35 mouse cellular contexts compared by ENCODE assay signal in the genomic region with DNA sequence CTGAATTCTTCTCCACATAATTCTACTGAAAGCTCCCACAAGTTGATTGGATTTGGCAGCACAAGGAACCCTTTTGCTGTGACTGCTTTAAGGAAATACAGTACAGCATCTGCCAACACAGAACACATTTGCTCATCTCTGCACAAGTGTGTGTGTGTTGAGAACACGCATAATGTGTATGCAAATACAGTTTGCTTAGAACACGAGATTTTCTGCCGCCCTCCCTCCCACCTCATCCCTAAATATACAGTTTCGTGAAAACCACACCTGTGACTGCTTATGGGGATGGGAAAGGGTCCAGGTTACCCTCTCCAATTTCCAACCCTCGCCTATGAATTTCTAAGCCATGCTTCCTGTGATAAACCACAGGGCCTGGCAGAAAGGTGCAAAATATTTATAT.
A peak's percentile ranks its signal among the peaks of the same experiment; 100 is the strongest.
DNase-seq lines count a peak whose midpoint lies in the region; ATAC-seq and TF ChIP-seq lines count a peak whose summit lies in the region.
"Had no signal": no experiment of that assay in that cellular context is flagged by ENCODE, and none has a peak within 500 bp of the region (broad histone marks: within the 10 kb centered on the region; RNA-seq: fewer than 3 reads in every experiment).

No protein-coding gene starts in this region.

- no peak for TF ChIP-seq CTCF in left cerebral cortex, adult 2 months (IDR thresholded peaks at IDR 0.05)

- H3K4me1 ChIP-seq in embryonic facial prominence, embryonic 14.5 days (ENCODE audit: control insufficient read depth, insufficient read depth, low read length) = 0 out of 2 replicates have a peak, but pooled peaks cover 2% of the 10 kb centered on the region
- H3K4me1 ChIP-seq in embryonic facial prominence, embryonic 10.5 days = peaks cover 5% of the 10 kb centered on the region
- peaks cover 6% of the 10 kb centered on the region for H3K4me1 ChIP-seq in kidney, embryonic 15.5 days
- H3K4me1 ChIP-seq: embryonic facial prominence, embryonic 12.5 days; heart, embryonic 15.5 days; intestine, embryonic 15.5 days; liver, embryonic 13.5 days; megakaryocyte, embryonic 14.5 days; stomach, embryonic 15.5 days had no signal

- H3K9ac ChIP-seq in embryonic facial prominence, embryonic 14.5 days (ENCODE audit: low read depth, low read length) = no peak overlapping the region
- H3K9ac ChIP-seq in kidney, embryonic 15.5 days = no peak overlapping the region
- H3K9ac ChIP-seq: embryonic facial prominence, embryonic 12.5 days; heart, embryonic 15.5 days; hindbrain, embryonic 12.5 days; intestine, embryonic 15.5 days; limb, embryonic 15.5 days; liver, embryonic 13.5 days; midbrain, embryonic 12.5 days; neural tube, embryonic 12.5 days; stomach, embryonic 15.5 days had no signal

- ATAC-seq in embryonic facial prominence, embryonic 14.5 days (ENCODE audit: low read depth) = peak; percentile 44; the same call in 1 of the 2 replicates
- no peak for ATAC-seq in kidney, embryonic 15.5 days (replicated peaks; ENCODE audit: low FRiP score)
- ATAC-seq: activated CD4-positive, CD25-positive, alpha-beta regulatory T cell, adult 4 months; hindbrain, postnatal 0 days; intestine, embryonic 15.5 days; lung, postnatal 0 days had no signal

- no peaks in the 10 kb centered on the region for H3K9me3 ChIP-seq in embryonic facial prominence, embryonic 14.5 days (ENCODE audit: control insufficient read depth, low read length)
- no peaks in the 10 kb centered on the region for H3K9me3 ChIP-seq in embryonic facial prominence, embryonic 10.5 days
- H3K9me3 ChIP-seq in kidney, embryonic 15.5 days (replicated peaks) = no peaks in the 10 kb centered on the region
- H3K9me3 ChIP-seq: embryonic facial prominence, embryonic 12.5 days; heart, embryonic 10.5 days; heart, embryonic 15.5 days; hindbrain, embryonic 12.5 days; intestine, embryonic 15.5 days; limb, embryonic 15.5 days; liver, embryonic 13.5 days; megakaryocyte, embryonic 14.5 days; midbrain, embryonic 12.5 days; neural tube, embryonic 12.5 days; stomach, embryonic 15.5 days had no signal

- no peak overlapping the region for H3K27ac ChIP-seq in embryonic facial prominence, embryonic 14.5 days (replicated peaks; ENCODE audit: low read depth, low read length)
- no peak overlapping the region for H3K27ac ChIP-seq in embryonic facial prominence, embryonic 10.5 days (replicated peaks)
- no peak overlapping the region for H3K27ac ChIP-seq in left cerebral cortex, adult 2 months
- H3K27ac ChIP-seq in kidney, embryonic 15.5 days = no peak overlapping the region
- H3K27ac ChIP-seq: embryonic facial prominence, embryonic 12.5 days; heart, embryonic 10.5 days; heart, embryonic 15.5 days; hindbrain, embryonic 12.5 days; hindbrain, postnatal 0 days; intestine, embryonic 15.5 days; kidney, postnatal 0 days; limb, embryonic 15.5 days; liver, embryonic 13.5 days; midbrain, embryonic 12.5 days; neural tube, embryonic 12.5 days; stomach, embryonic 15.5 days had no signal

- no peak overlapping the region for H3K4me2 ChIP-seq in embryonic facial prominence, embryonic 14.5 days (ENCODE audit: low read depth, low read length)
- H3K4me2 ChIP-seq in kidney, embryonic 15.5 days = no peak overlapping the region
- H3K4me2 ChIP-seq: embryonic facial prominence, embryonic 12.5 days; heart, embryonic 15.5 days; hindbrain, embryonic 12.5 days; intestine, embryonic 15.5 days; limb, embryonic 15.5 days; liver, embryonic 13.5 days; midbrain, embryonic 12.5 days; neural tube, embryonic 12.5 days; stomach, embryonic 15.5 days had no signal

- 37% methylated on average over 5 of the region's 5 CpGs for WGBS in embryonic facial prominence, embryonic 14.5 days
- WGBS in embryonic facial prominence, embryonic 10.5 days = 86% methylated on average over 5 of the region's 5 CpGs
- WGBS in kidney, embryonic 15.5 days = 78% methylated on average over 5 of the region's 5 CpGs

- H3K4me3 ChIP-seq in embryonic facial prominence, embryonic 14.5 days (ENCODE audit: low read depth, low read length) = no peak overlapping the region
- H3K4me3 ChIP-seq in embryonic facial prominence, embryonic 10.5 days = no peak overlapping the region
- no peak overlapping the region for H3K4me3 ChIP-seq in left cerebral cortex, adult 2 months
- no peak overlapping the region for H3K4me3 ChIP-seq in kidney, embryonic 15.5 days (replicated peaks)
- H3K4me3 ChIP-seq: embryonic facial prominence, embryonic 12.5 days; heart, embryonic 10.5 days; heart, embryonic 15.5 days; hindbrain, embryonic 12.5 days; intestine, embryonic 15.5 days; limb, embryonic 15.5 days; liver, embryonic 13.5 days; megakaryocyte, embryonic 14.5 days; midbrain, embryonic 12.5 days; myocyte; neural tube, embryonic 12.5 days; stomach, embryonic 15.5 days had no signal

- no peaks in the 10 kb centered on the region for H3K27me3 ChIP-seq in embryonic facial prominence, embryonic 14.5 days (replicated peaks; ENCODE audit: control insufficient read depth, insufficient read depth, low read length)
- H3K27me3 ChIP-seq in embryonic facial prominence, embryonic 10.5 days (replicated peaks; ENCODE audit: low read depth, poor library complexity, severe bottlenecking) = no peaks in the 10 kb centered on the region; the same call in 1 of the 2 replicates
- no peaks in the 10 kb centered on the region for H3K27me3 ChIP-seq in kidney, embryonic 15.5 days
- H3K27me3 ChIP-seq: CH12.LX; embryonic facial prominence, embryonic 12.5 days; heart, embryonic 15.5 days; hindbrain, embryonic 12.5 days; intestine, embryonic 15.5 days; limb, embryonic 15.5 days; liver, embryonic 13.5 days; neural tube, embryonic 12.5 days; stomach, embryonic 15.5 days had no signal

- intact Hi-C loops in left cerebral cortex, postnatal 36 days (cut with DNase I) = no loop called here
- intact Hi-C loops in left cerebral cortex, adult 2 months (cut with DNase I) = no loop called here

- no peaks in the 10 kb centered on the region for H3K36me3 ChIP-seq in embryonic facial prominence, embryonic 14.5 days (ENCODE audit: control insufficient read depth, insufficient read depth, low read length)
- no peaks in the 10 kb centered on the region for H3K36me3 ChIP-seq in embryonic facial prominence, embryonic 10.5 days (replicated peaks)
- no peaks in the 10 kb centered on the region for H3K36me3 ChIP-seq in kidney, embryonic 15.5 days
- H3K36me3 ChIP-seq: embryonic facial prominence, embryonic 12.5 days; heart, embryonic 10.5 days; heart, embryonic 15.5 days; hindbrain, embryonic 12.5 days; intestine, embryonic 15.5 days; limb, embryonic 15.5 days; liver, embryonic 13.5 days; midbrain, embryonic 12.5 days; neural tube, embryonic 12.5 days; stomach, embryonic 15.5 days had no signal

- peak; percentile 51 for DNase-seq in embryonic facial prominence, embryonic 14.5 days (ENCODE audit: low spot score)
- no peak for DNase-seq in embryonic facial prominence, embryonic 10.5 days (ENCODE audit: low spot score)
- peak; percentile 7 to 23 for DNase-seq in frontal cortex, adult 2 months (ENCODE audit: extremely low spot score in 1 of 2, low spot score in 1 of 2)
- DNase-seq in frontal cortex, postnatal 25 days (ENCODE audit: low spot score in 2 of 2) = no peak
- DNase-seq in left cerebral cortex, postnatal 36 days (ENCODE audit: low spot score in 2 of 2) = peak; percentile 21 to 22
- DNase-seq in left cerebral cortex, adult 2 months (ENCODE audit: extremely low spot score in 1 of 2, low spot score in 2 of 2) = no peak
- peak; percentile 14 to 15 for DNase-seq in layer of hippocampus, adult 8-10 months (ENCODE audit: low spot score in 2 of 2)
- DNase-seq: adrenal gland, adult 2 months; cerebellum, adult 11 months; cerebellum, adult 9-10 months; cerebellum, postnatal 36 days; gastrocnemius, postnatal 25 days; heart, adult 11 months; kidney, adult 2 months; liver, embryonic 13.5 days; lung, adult 18-20 months; lung, postnatal 4 days; thymus, postnatal 14 days had no signal

Comparison
In these comparisons a context has a peak if more than half of its experiments do, and no peak if none do; other contexts are left out.
1. DNase-seq: peak in embryonic facial prominence, embryonic 14.5 days (single experiment), frontal cortex, adult 2 months (2 of 2), left cerebral cortex, postnatal 36 days (2 of 2) and layer of hippocampus, adult 8-10 months (2 of 2); none in embryonic facial prominence, embryonic 10.5 days (single experiment), frontal cortex, postnatal 25 days (0 of 2) and left cerebral cortex, adult 2 months (0 of 2).